In genomic region chr11:54727327-54727901, GRCm38 (mm10) we compare ENCODE assay signal across 9 mouse cellular contexts.
A peak's percentile ranks its signal among the peaks of the same experiment; 100 is the strongest.
DNase-seq lines count a peak whose midpoint lies in the region; ATAC-seq and TF ChIP-seq lines count a peak whose summit lies in the region.
"Had no signal": no experiment of that assay in that cellular context is flagged by ENCODE, and none has a peak within 500 bp of the region (broad histone marks: within the 10 kb centered on the region; RNA-seq: fewer than 3 reads in every experiment).

No protein-coding gene starts in this region.

- peak overlapping the region; percentile 59 for H3K27ac ChIP-seq in gastrocnemius, adult 2 months
- peak overlapping the region; percentile 74 for H3K27ac ChIP-seq in embryonic fibroblast, embryonic 13.5 days (ENCODE audit: insufficient read depth, low read length)
- H3K27ac ChIP-seq in olfactory bulb, adult 2 months (ENCODE audit: insufficient read depth, low read depth, low read length) = peak overlapping the region; percentile 32
- no peak overlapping the region for H3K27ac ChIP-seq in neural tube, embryonic 15.5 days (replicated peaks)
- H3K27ac ChIP-seq in forebrain, embryonic 11.5 days (ENCODE audit: low read depth, low read length) = no peak overlapping the region
- H3K27ac ChIP-seq: midbrain, embryonic 12.5 days had no signal

- WGBS in olfactory bulb, adult 2 months = 42% methylated on average over 5 of the region's 5 CpGs
- WGBS in neural tube, embryonic 15.5 days = 79% methylated on average over 5 of the region's 5 CpGs
- WGBS in forebrain, embryonic 11.5 days = 86% methylated on average over 5 of the region's 5 CpGs

- peak; percentile 16; the same call in 1 of the 2 replicates for TF ChIP-seq CTCF in gastrocnemius, adult 2 months (IDR thresholded peaks at IDR 0.05)
- TF ChIP-seq CTCF in embryonic fibroblast, embryonic 13.5 days (IDR thresholded peaks at IDR 0.05; ENCODE audit: borderline replicate concordance, insufficient read depth, low read length) = no peak
- no peak for TF ChIP-seq CTCF in olfactory bulb, adult 2 months (IDR thresholded peaks at IDR 0.05; ENCODE audit: insufficient read depth, low read depth, low read length)

- no peaks in the 10 kb centered on the region for H3K9me3 ChIP-seq in neural tube, embryonic 15.5 days (replicated peaks)
- no peaks in the 10 kb centered on the region for H3K9me3 ChIP-seq in forebrain, embryonic 11.5 days (ENCODE audit: control insufficient read depth, low read length)
- H3K9me3 ChIP-seq: midbrain, embryonic 12.5 days had no signal

- H3K9ac ChIP-seq in neural tube, embryonic 15.5 days (replicated peaks) = no peak overlapping the region
- no peak overlapping the region for H3K9ac ChIP-seq in forebrain, embryonic 11.5 days (ENCODE audit: low read length)
- H3K9ac ChIP-seq: midbrain, embryonic 12.5 days had no signal

- intact Hi-C loops in gastrocnemius, adult 2 months (cut with DNase I) = no loop called here
- intact Hi-C loops in left cerebral cortex, postnatal 14 days (cut with DNase I) = no loop called here

- no peak for ATAC-seq in neural tube, embryonic 15.5 days (ENCODE audit: low FRiP score)
- no peak for ATAC-seq in forebrain, embryonic 11.5 days (replicated peaks; ENCODE audit: low FRiP score)

- no peak overlapping the region for H3K4me3 ChIP-seq in gastrocnemius, adult 2 months
- H3K4me3 ChIP-seq in embryonic fibroblast, embryonic 13.5 days (ENCODE audit: insufficient read depth, low read length) = no peak overlapping the region
- no peak overlapping the region for H3K4me3 ChIP-seq in olfactory bulb, adult 2 months (ENCODE audit: insufficient read depth, low read depth, low read length)
- no peak overlapping the region for H3K4me3 ChIP-seq in neural tube, embryonic 15.5 days (replicated peaks)
- no peak overlapping the region for H3K4me3 ChIP-seq in forebrain, embryonic 11.5 days (ENCODE audit: low read depth, low read length)
- H3K4me3 ChIP-seq: midbrain, embryonic 12.5 days had no signal

- TF ChIP-seq POLR2A in embryonic fibroblast, embryonic 13.5 days (IDR thresholded peaks at IDR 0.05; ENCODE audit: low read depth, low read length) = no peak
- TF ChIP-seq POLR2A in olfactory bulb, adult 2 months (IDR thresholded peaks at IDR 0.05; ENCODE audit: insufficient read depth, low read depth, low read length) = no peak

- peaks cover 11% of the 10 kb centered on the region for H3K4me1 ChIP-seq in embryonic fibroblast, embryonic 13.5 days (ENCODE audit: control insufficient read depth, insufficient read depth, low read length)
- peaks cover 8% of the 10 kb centered on the region for H3K4me1 ChIP-seq in olfactory bulb, adult 2 months (ENCODE audit: control insufficient read depth, insufficient read depth, low read length)
- 0 out of 2 replicates have a peak, but pooled peaks cover 3% of the 10 kb centered on the region for H3K4me1 ChIP-seq in neural tube, embryonic 15.5 days
- H3K4me1 ChIP-seq in forebrain, embryonic 11.5 days (replicated peaks; ENCODE audit: control insufficient read depth, insufficient read depth, low read length) = no peaks in the 10 kb centered on the region

- H3K27me3 ChIP-seq in neural tube, embryonic 15.5 days (replicated peaks) = no peaks in the 10 kb centered on the region
- H3K27me3 ChIP-seq in forebrain, embryonic 11.5 days (ENCODE audit: control insufficient read depth, insufficient read depth, low read length) = no peaks in the 10 kb centered on the region
- H3K27me3 ChIP-seq: midbrain, embryonic 12.5 days had no signal

- H3K36me3 ChIP-seq in neural tube, embryonic 15.5 days = peaks cover 22% of the 10 kb centered on the region
- H3K36me3 ChIP-seq in forebrain, embryonic 11.5 days (ENCODE audit: control insufficient read depth, insufficient read depth, low read length) = no peaks in the 10 kb centered on the region; the same call in 1 of the 2 replicates

- peak; percentile 29 for DNase-seq in gastrocnemius, adult 2 months
- DNase-seq in gastrocnemius, adult 8-10 months (ENCODE audit: low spot score in 2 of 2) = no peak
- DNase-seq in kidney, postnatal 4 days = peak; percentile 18 to 38
- DNase-seq in left cerebral cortex, postnatal 14 days (ENCODE audit: low spot score in 2 of 2) = no peak
- DNase-seq in forebrain, embryonic 11.5 days (ENCODE audit: low spot score) = no peak

- H3K4me2 ChIP-seq in neural tube, embryonic 15.5 days = no peak overlapping the region
- H3K4me2 ChIP-seq in forebrain, embryonic 11.5 days (ENCODE audit: low read depth, low read length, severe bottlenecking) = no peak overlapping the region
- H3K4me2 ChIP-seq: midbrain, embryonic 12.5 days had no signal

Comparison
In these comparisons a context has a peak if more than half of its experiments do, and no peak if none do; other contexts are left out.
1. DNase-seq: peak in gastrocnemius, adult 2 months (single experiment) and kidney, postnatal 4 days (2 of 2); none in gastrocnemius, adult 8-10 months (0 of 2), left cerebral cortex, postnatal 14 days (0 of 2) and forebrain, embryonic 11.5 days (single experiment).
2. H3K27ac ChIP-seq: peak in gastrocnemius, adult 2 months (single experiment), embryonic fibroblast, embryonic 13.5 days (single experiment) and olfactory bulb, adult 2 months (single experiment); none in neural tube, embryonic 15.5 days (single experiment) and forebrain, embryonic 11.5 days (single experiment).